Mouse (Mus musculus) neural tube, embryonic 15.5 days (tissue): ENCODE measurements at regions not wholly inside any gene's neighbourhood (a gene's known extent, or its start where the extent isn't known, plus 50 kb on each side); places are given as distances from the start of the nearest gene placed in this dataset.
A peak's percentile ranks its signal among the peaks of the same experiment; 100 is the strongest.

Source experiments
- ATAC-seq: fragments of 200-750 bp; cut with Nextera tagmentation; 2 replicates; pipeline ENCODE4 v1.8.0; 2017; ENCODE audit warnings: mild to moderate bottlenecking, moderate TSS enrichment, moderate library complexity; ENCODE audit not compliant: low FRiP score
- H3K27ac ChIP-seq: fragments of 300-500 bp; sonication (generic); replicated peaks from 2 replicates; pipeline ENCODE4 v1.5.1; 2015; ENCODE audit warnings: mild to moderate bottlenecking, inconsistent platforms
- H3K27me3 ChIP-seq: fragments of 300-500 bp; sonication (generic); replicated peaks from 2 replicates; pipeline ENCODE4 v1.6.1; 2015; ENCODE audit warnings: inconsistent platforms
- H3K36me3 ChIP-seq: fragments of 300-500 bp; sonication (generic); 2 replicates; pipeline ENCODE4 v1.6.1; 2015; ENCODE audit warnings: inconsistent platforms
- H3K4me1 ChIP-seq: fragments of 300-500 bp; sonication (generic); 2 replicates; pipeline ENCODE4 v1.6.1; 2015; ENCODE audit warnings: inconsistent platforms
- H3K4me2 ChIP-seq: fragments of 300-500 bp; sonication (generic); 2 replicates; pipeline ENCODE4 v1.6.1; 2015; ENCODE audit warnings: inconsistent platforms, mild to moderate bottlenecking, moderate library complexity
- H3K4me3 ChIP-seq: fragments of 300-500 bp; sonication (generic); replicated peaks from 2 replicates; pipeline ENCODE4 v1.5.1; 2015; ENCODE audit warnings: mild to moderate bottlenecking, inconsistent platforms
- H3K9ac ChIP-seq: fragments of 300-500 bp; sonication (generic); replicated peaks from 2 replicates; pipeline ENCODE4 v1.6.1; 2015; ENCODE audit warnings: mild to moderate bottlenecking, inconsistent platforms
- H3K9me3 ChIP-seq: fragments of 300-500 bp; sonication (generic); replicated peaks from 2 replicates; pipeline ENCODE4 v1.6.1; 2016; ENCODE audit warnings: inconsistent platforms
- WGBS: fragments of 180-500 bp; shearing (Covaris S2); methylation state at CpG from one replicate; pipeline ENCODE4 v1.1.7; 2015; ENCODE audit warnings: mixed read lengths; 5-methylcytosine and 5-hydroxymethylcytosine counted together

DNA sequence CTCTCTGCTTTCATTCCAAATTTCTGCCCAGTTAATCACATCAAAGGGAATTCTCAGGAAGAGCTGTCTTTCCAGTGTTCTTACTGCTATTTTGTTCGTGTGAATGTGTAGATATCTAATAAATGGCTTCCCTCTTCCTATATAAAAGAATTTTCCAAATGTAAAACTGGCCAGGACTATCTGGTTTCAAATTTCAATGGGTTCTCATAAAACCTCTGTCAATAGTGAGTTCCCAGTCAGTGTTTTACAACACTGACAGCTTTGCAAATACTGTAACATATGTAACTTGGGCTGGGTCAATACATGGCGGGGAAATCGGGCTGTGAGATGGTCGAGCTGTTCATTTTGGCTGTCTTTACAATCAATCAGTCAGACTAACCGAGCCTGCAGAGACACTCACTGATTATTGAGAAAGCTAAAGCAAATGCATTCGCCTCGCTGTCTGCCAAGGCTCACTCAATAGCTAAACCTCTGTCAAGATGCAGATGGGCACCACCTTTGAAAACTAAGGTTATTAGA is 155.0 kb upstream of the Slc24a2 start:
- H3K27me3 ChIP-seq = no peaks in the 10 kb centered on the region
- H3K27ac ChIP-seq = no peak overlapping the region
- ATAC-seq = no peak
- H3K9me3 ChIP-seq = no peaks in the 10 kb centered on the region
- H3K4me2 ChIP-seq = no peak overlapping the region
- peaks cover 14% of the 10 kb centered on the region for H3K4me1 ChIP-seq
- no peak overlapping the region for H3K4me3 ChIP-seq
- WGBS = 14% methylated on average over 7 of the region's 7 CpGs
- no peaks in the 10 kb centered on the region for H3K36me3 ChIP-seq
- no peak overlapping the region for H3K9ac ChIP-seq

DNA sequence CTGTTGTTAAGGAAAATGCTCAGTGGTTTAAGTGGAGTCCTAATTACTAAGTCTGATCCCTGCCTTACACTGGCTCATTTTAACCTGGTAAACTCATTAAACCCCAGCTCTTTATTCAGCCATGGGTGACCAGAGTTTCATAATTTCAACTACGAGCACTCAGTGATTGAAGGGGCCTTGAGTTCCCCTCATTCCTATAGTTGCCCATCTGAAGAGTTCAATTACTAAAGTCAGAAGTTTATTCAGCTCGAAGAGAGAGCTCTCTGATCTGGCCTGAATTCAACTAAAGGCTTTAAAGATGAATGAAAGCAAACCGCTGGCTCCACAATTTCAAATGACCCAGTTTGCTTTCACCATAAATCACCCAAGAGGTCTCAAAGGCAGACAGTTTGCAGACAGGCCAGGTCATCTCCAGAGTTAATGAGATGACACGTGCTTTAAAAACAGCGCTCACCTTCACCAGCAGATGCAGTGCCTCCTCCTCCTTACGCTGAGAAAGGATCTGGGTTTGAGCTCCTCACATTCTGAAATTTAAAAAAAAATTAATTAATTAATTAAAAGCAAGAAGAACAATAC is 154.3 kb upstream of the Slc24a2 start:
- H3K4me1 ChIP-seq = peaks cover 19% of the 10 kb centered on the region
- 15% methylated on average over 6 of the region's 6 CpGs for WGBS
- H3K27me3 ChIP-seq = no peaks in the 10 kb centered on the region
- no peaks in the 10 kb centered on the region for H3K36me3 ChIP-seq
- H3K27ac ChIP-seq = no peak overlapping the region
- H3K4me3 ChIP-seq = no peak overlapping the region
- H3K9ac ChIP-seq = no peak overlapping the region
- no peak for ATAC-seq
- no peak overlapping the region for H3K4me2 ChIP-seq
- H3K9me3 ChIP-seq = no peaks in the 10 kb centered on the region

DNA sequence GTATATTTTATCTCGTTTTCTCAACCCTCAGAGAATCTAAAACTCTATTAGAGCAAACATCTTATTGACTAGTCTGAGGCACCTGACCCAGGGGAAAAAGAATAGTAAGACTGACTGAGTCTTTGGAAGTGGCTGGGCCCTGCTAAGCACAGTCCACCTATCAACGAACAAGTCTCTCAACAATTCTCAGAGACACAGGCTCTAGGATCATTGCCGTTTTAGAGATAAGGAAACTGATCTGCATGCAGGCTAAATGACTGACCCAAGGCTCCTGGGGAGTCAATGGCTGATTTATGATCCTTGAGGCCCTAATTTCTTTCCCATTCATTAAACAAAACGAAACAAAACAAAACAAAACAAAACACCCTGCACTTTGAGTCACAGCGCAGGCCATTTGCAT is 150.4 kb upstream of the Slc24a2 start:
- ATAC-seq = no peak
- Histone ChIP-seq H3K36me3 (no peaks in the 10 kb centered on the region), H3K9ac (no peak overlapping the region), H3K27ac (no peak overlapping the region), H3K27me3 (no peaks in the 10 kb centered on the region), H3K4me1 (peaks cover 24% of the 10 kb centered on the region), H3K9me3 (no peaks in the 10 kb centered on the region), H3K4me3 (no peak overlapping the region), H3K4me2 (no peak overlapping the region)
- WGBS = 25% methylated on average over 5 of the region's 5 CpGs

DNA sequence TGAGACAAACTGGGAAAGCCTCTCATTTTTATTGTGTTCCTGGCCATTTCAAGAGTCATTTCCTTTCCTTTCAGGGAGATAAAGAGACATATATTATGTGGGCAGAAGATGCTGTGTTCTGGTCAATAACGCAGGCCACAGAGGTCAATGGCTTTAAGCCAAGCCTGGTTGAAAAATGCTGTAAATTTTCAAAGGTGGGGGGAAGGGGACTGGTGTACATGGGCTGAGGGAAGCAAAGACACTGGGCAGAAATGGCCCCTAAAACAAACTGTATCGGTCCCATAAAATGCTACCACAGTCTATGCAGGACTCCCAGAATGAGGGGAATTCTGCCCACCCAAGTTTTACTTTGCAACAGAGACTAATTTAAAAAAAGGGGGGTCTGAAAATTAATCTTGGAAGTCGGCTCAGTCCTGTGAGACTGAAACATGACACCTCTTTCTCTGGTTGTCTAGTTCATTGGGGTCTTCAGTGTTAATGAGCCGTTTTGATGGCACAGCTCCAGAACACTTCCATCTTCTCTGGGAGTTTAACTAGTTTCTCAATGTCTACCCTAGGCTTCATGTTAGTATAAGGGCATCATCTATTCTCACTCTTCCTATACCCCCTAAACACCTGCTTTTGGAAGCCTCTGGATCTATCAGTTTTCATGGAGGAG is 149.4 kb upstream of the Slc24a2 start:
- H3K4me1 ChIP-seq = peaks cover 15% of the 10 kb centered on the region; the same call in 1 of the 2 replicates
- no peak overlapping the region for H3K9ac ChIP-seq
- H3K27me3 ChIP-seq = no peaks in the 10 kb centered on the region
- no peak for ATAC-seq
- no peak overlapping the region for H3K27ac ChIP-seq
- H3K4me2 ChIP-seq = no peak overlapping the region
- H3K9me3 ChIP-seq = no peaks in the 10 kb centered on the region
- no peak overlapping the region for H3K4me3 ChIP-seq
- no peaks in the 10 kb centered on the region for H3K36me3 ChIP-seq
- 18% methylated on average over 4 of the region's 4 CpGs for WGBS

DNA sequence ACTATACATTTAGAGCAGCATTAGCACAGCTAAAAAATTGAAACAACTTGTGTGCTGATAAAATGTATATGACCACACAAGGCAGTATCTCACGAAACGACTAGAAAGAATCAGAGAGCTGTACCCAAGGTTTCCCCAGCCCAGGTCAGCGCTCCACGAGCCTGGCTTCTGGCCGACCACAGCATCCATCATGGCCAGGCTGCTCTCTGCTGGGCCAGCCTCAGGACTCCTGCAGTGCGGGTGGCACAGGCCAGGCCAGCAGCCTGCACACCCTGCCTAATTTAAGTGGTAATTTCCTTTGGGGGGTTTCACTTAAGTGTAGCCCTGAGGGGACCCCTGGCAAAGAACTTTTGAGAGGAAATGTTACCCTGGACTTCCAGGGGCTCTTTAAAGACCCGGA is 141.7 kb upstream of the Slc24a2 start:
- Histone ChIP-seq H3K9ac (no peak overlapping the region), H3K9me3 (no peaks in the 10 kb centered on the region), H3K27ac (no peak overlapping the region), H3K27me3 (no peaks in the 10 kb centered on the region), H3K4me3 (no peak overlapping the region), H3K36me3 (no peaks in the 10 kb centered on the region), H3K4me2 (no peak overlapping the region), H3K4me1 (peaks cover 29% of the 10 kb centered on the region)
- ATAC-seq = no peak
- 32% methylated on average over 7 of the region's 7 CpGs for WGBS

DNA sequence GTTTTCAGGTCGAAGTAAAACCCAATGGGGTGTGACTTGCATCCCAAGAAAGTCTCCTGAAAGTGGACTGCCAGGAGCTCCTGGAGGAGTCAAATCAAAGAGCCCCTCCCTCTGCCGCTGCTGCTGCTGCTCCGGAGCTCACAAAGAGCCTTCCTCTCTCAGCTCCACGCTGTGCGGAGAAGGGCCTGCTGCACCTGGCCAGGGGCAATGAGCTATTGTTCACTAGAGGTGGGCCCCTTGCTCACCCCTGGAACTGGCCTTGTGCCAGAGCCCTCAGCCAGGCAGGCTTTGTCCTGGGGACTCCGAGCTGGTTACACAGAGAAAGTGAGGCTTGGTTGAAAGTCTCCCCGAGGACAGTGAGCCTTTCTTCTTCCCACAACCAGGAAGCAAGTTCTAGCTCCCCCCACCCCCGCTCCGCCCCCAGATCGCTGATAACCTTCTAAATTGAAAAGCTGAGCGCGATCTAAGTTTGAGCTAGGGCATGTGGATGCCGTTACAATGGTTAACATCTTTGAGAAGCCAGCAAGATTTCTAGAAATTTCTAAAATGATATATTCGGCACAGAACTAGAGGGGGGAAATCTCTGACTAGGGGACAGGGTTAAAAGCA is 139.5 kb upstream of the Slc24a2 start:
- ATAC-seq = peak; percentile 19; the same call in 1 of the 2 replicates

DNA sequence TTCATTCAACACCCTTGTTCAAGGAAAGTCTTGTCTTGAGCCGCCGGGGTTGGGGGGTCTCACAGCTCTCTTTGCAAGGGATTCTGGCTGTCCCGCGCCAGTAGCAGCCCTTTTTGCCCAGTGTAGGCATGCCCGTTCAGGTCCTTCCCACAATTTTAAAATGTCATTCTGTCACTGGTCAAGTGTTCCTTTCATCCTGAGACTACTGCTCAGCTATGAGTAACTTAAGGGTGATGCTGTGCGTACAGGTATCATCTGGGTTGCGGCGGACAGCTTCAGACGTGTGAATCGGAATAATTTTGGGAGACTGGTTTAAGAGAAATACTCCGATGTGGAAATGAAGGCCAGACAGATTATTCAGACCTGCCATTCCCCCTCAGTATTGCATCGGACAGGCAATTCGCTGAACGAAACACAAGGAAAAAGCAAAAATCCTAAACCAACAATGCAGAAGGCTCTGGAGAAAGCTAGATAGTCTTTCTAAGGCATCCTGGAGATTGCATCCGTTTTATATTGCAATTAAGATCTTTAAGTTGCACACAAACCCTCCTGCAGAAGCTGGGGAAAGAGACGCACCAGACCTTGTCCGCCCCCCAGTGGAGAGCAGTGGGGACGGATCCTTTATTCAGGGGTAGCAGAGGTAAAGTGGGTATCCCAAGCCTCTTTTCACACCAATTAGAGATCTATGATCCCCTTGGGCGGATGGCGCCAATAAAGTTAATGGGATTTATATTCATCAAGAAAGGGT is 138.3 kb upstream of the Slc24a2 start:
- Histone ChIP-seq H3K4me1 (peaks cover 29% of the 10 kb centered on the region), H3K9ac (peak overlapping the region; percentile 55), H3K27me3 (no peaks in the 10 kb centered on the region), H3K4me3 (peak overlapping the region; percentile 46), H3K27ac (peak overlapping the region; percentile 89), H3K9me3 (no peaks in the 10 kb centered on the region), H3K36me3 (no peaks in the 10 kb centered on the region), H3K4me2 (peak overlapping the region; percentile 77)
- ATAC-seq = peak; percentile 88
- 4% methylated on average over 20 of the region's 20 CpGs for WGBS

More for the DNA sequence above, 139.5 kb upstream of the Slc24a2 start:
- 9% methylated on average over 14 of the region's 14 CpGs for WGBS
- peak overlapping the region; percentile 29; the same call in 1 of the 2 replicates for H3K9ac ChIP-seq
- peaks cover 29% of the 10 kb centered on the region for H3K4me1 ChIP-seq
- H3K27me3 ChIP-seq = no peaks in the 10 kb centered on the region
- H3K4me2 ChIP-seq = peak overlapping the region; percentile 48
- no peaks in the 10 kb centered on the region for H3K36me3 ChIP-seq
- no peak overlapping the region for H3K27ac ChIP-seq
- 0 out of 2 replicates have a peak overlapping the region, but pooled peaks have one; percentile 3 for H3K4me3 ChIP-seq
- H3K9me3 ChIP-seq = no peaks in the 10 kb centered on the region

DNA sequence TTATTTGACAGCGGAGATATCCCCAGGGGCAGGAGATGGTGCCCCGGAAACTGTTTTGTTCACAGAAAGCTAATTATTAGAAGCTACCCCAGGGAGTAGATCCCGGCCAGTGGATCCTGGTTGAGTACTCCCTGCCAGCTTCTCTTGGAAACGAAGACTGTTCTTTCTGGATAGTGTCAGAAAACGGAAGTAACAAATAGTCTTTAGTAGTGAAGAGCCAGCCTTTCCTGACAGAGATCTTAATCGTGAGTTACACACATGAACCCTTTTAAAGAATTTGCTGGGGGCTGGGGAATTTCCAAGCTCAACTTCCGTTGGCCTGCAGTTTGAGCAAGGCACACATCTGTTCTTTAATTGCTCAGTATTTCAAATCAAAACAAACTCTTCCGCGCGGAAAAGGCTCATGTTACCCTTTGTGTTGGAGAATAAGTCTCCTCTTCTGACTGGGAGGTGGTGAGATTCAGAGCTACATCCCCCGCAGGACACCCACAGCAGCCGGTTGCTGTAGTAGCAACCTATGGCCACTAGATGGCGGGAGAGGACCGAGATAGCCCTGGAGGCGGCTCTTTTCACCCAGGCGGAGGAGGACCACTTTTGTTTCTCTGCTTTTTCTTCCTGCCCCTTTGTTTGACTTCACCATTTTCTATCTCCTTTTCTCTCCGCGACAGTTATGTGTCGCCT is 137.6 kb upstream of the Slc24a2 start:
- 0 out of 2 replicates have a peak, but pooled peaks cover 3% of the 10 kb centered on the region for H3K27me3 ChIP-seq
- peaks cover 29% of the 10 kb centered on the region for H3K4me1 ChIP-seq
- peak; percentile 90 for ATAC-seq
- H3K27ac ChIP-seq = peak overlapping the region; percentile 89
- H3K9me3 ChIP-seq = no peaks in the 10 kb centered on the region
- H3K4me3 ChIP-seq = peak overlapping the region; percentile 46
- H3K9ac ChIP-seq = peak overlapping the region; percentile 55
- peak overlapping the region; percentile 77 for H3K4me2 ChIP-seq
- H3K36me3 ChIP-seq = no peaks in the 10 kb centered on the region
- 6% methylated on average over 19 of the region's 19 CpGs for WGBS

DNA sequence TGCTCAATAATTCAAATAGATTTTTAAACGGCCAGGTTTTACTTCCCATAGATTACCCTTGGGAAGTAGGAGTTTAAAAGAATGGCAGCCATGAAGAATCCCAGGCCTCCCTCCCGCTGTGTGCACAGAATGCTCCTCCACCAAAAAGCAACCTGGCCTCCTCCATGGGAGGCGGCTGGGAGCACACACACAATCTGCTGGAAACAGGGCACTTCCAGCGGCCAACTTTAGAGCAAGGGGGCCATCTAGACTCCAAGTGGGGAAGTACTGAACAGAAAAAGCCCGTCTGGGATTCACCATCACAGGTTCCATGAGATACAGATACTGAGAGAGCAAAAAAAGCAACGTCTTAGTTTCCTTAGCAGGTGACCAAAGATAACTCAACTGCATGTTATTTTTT is 131.9 kb upstream of the Slc24a2 start:
- peak; percentile 93 for ATAC-seq
- no peaks in the 10 kb centered on the region for H3K9me3 ChIP-seq
- 0 out of 2 replicates have a peak, but pooled peaks cover 3% of the 10 kb centered on the region for H3K27me3 ChIP-seq
- H3K27ac ChIP-seq = 0 out of 2 replicates have a peak overlapping the region, but pooled peaks have one; percentile 30
- H3K9ac ChIP-seq = no peak overlapping the region
- H3K4me3 ChIP-seq = no peak overlapping the region
- H3K4me1 ChIP-seq = 0 out of 2 replicates have a peak, but pooled peaks cover 2% of the 10 kb centered on the region
- H3K36me3 ChIP-seq = no peaks in the 10 kb centered on the region
- 8% methylated on average over 6 of the region's 6 CpGs for WGBS
- H3K4me2 ChIP-seq = no peak overlapping the region

DNA sequence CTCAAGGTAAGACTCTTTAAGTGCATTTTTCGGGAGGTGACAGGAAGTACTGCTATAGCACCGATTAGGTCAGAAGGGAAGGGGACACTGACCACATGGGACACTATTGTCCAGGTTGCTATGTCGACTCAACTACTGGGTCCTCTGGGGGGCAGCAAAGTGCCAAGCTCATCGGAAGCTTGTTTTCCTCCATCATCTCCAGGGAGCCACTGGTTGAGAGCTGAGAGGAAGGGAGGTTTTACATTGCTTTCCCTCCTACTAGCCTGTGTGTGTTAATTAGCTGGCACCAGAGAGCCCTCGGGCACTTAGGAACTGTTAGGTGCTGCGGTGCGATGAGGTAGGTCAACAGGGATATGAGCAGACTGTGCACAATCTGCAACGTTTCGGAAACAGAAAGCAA is 129.2 kb upstream of the Slc24a2 start:
- Histone ChIP-seq H3K4me2 (no peak overlapping the region), H3K9ac (no peak overlapping the region), H3K36me3 (no peaks in the 10 kb centered on the region), H3K27ac (no peak overlapping the region), H3K4me3 (no peak overlapping the region), H3K4me1 (0 out of 2 replicates have a peak, but pooled peaks cover 2% of the 10 kb centered on the region), H3K9me3 (no peaks in the 10 kb centered on the region), H3K27me3 (0 out of 2 replicates have a peak, but pooled peaks cover 3% of the 10 kb centered on the region)
- 43% methylated on average over 9 of the region's 9 CpGs for WGBS
- ATAC-seq = no peak

DNA sequence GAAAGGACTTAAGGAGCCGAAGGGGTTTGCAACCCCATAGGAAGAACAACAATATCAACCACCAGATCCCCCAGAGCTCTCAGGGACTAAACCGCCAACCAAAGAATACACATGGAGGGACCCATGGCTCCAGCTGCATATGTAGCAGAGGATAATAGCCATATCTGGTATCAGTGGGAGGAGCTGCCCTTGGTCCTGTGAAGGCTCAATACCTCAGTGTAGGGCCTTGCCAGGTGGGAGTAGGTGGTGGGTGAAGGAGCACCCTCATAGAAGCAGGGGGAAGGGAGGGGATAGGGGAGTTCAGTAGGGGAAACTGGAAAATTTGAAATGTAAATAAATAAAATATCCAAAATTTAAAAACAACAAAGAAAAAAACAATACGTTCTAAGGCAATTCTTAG is 128.7 kb upstream of the Slc24a2 start:
- H3K4me2 ChIP-seq = no peak overlapping the region
- ATAC-seq = no peak
- H3K4me1 ChIP-seq = 0 out of 2 replicates have a peak, but pooled peaks cover 2% of the 10 kb centered on the region
- no peak overlapping the region for H3K27ac ChIP-seq
- 89% methylated on average over 3 of the region's 3 CpGs for WGBS
- no peak overlapping the region for H3K9ac ChIP-seq
- 0 out of 2 replicates have a peak, but pooled peaks cover 3% of the 10 kb centered on the region for H3K27me3 ChIP-seq
- no peaks in the 10 kb centered on the region for H3K9me3 ChIP-seq
- H3K4me3 ChIP-seq = no peak overlapping the region
- no peaks in the 10 kb centered on the region for H3K36me3 ChIP-seq
